Comparison of ENCODE assay signal across 23 mouse cellular contexts in genomic region chr9:54558731-54559130, GRCm38 (mm10). TPM values are rescaled to one million over a fixed set of nuclear protein-coding genes. Genes with fewer than 3 reads are reported as not detected.
A peak's percentile ranks its signal among the peaks of the same experiment; 100 is the strongest.
DNase-seq lines count a peak whose midpoint lies in the region; ATAC-seq and TF ChIP-seq lines count a peak whose summit lies in the region.
"Had no signal": no experiment of that assay in that cellular context is flagged by ENCODE, and none has a peak within 500 bp of the region (broad histone marks: within the 10 kb centered on the region; RNA-seq: fewer than 3 reads in every experiment).

No protein-coding gene starts in this region.

- peak; percentile 33 for DNase-seq in cerebellum, adult 9-11 months
- DNase-seq in cerebellum, adult 2 months: no peak
- no peak for DNase-seq in spleen, adult 12 weeks (ENCODE audit: low spot score)
- DNase-seq: adrenal gland, postnatal 10 days; cerebellum, adult 8-10 months; forebrain, postnatal 0 days; heart, postnatal 36 days; kidney, adult 9 months; lung, embryonic 14.5 days; thymus, adult 18-20 months; thymus, postnatal 36 days had no signal

- H3K4me3 ChIP-seq in cerebellum, adult 2 months (replicated peaks; ENCODE audit: insufficient read depth, low read depth, low read length): no peak overlapping the region
- no peak overlapping the region for H3K4me3 ChIP-seq in hindbrain, embryonic 15.5 days
- no peak overlapping the region for H3K4me3 ChIP-seq in hindbrain, embryonic 12.5 days
- H3K4me3 ChIP-seq in brown adipose tissue, adult 24 weeks (ENCODE audit: insufficient read depth, low read depth, low read length): peak overlapping the region; percentile 62
- no peak overlapping the region for H3K4me3 ChIP-seq in neural tube, embryonic 14.5 days (ENCODE audit: low read depth, low read length)

- 69% methylated on average over 8 of the region's 8 CpGs for WGBS in cerebellum, adult 2 months
- 80% methylated on average over 8 of the region's 8 CpGs for WGBS in hindbrain, embryonic 15.5 days
- WGBS in hindbrain, embryonic 12.5 days: 78% methylated on average over 8 of the region's 8 CpGs
- 82% methylated on average over 8 of the region's 8 CpGs for WGBS in neural tube, embryonic 14.5 days

- H3K27ac ChIP-seq in cerebellum, adult 2 months (ENCODE audit: insufficient read depth, low read length): no peak overlapping the region
- no peak overlapping the region for H3K27ac ChIP-seq in hindbrain, embryonic 15.5 days (replicated peaks)
- no peak overlapping the region for H3K27ac ChIP-seq in hindbrain, embryonic 12.5 days
- peak overlapping the region; percentile 87 for H3K27ac ChIP-seq in brown adipose tissue, adult 24 weeks (replicated peaks; ENCODE audit: low read depth, low read length)
- H3K27ac ChIP-seq in neural tube, embryonic 14.5 days (ENCODE audit: low read depth, low read length): no peak overlapping the region
- H3K27ac ChIP-seq: heart, embryonic 15.5 days; limb, embryonic 15.5 days; liver, embryonic 14.5 days; midbrain, embryonic 13.5 days; stomach, embryonic 15.5 days had no signal

- no peaks in the 10 kb centered on the region for H3K9me3 ChIP-seq in hindbrain, embryonic 15.5 days
- no peaks in the 10 kb centered on the region for H3K9me3 ChIP-seq in hindbrain, embryonic 12.5 days (replicated peaks)
- no peaks in the 10 kb centered on the region for H3K9me3 ChIP-seq in neural tube, embryonic 14.5 days (ENCODE audit: control insufficient read depth, low read length)
- H3K9me3 ChIP-seq: heart, embryonic 15.5 days; limb, embryonic 15.5 days; midbrain, embryonic 13.5 days; stomach, embryonic 15.5 days had no signal

- no peaks in the 10 kb centered on the region for H3K36me3 ChIP-seq in hindbrain, embryonic 15.5 days
- no peaks in the 10 kb centered on the region for H3K36me3 ChIP-seq in hindbrain, embryonic 12.5 days
- H3K36me3 ChIP-seq in neural tube, embryonic 14.5 days (ENCODE audit: control insufficient read depth, insufficient read depth, low read length): no peaks in the 10 kb centered on the region
- H3K36me3 ChIP-seq: heart, embryonic 15.5 days; limb, embryonic 15.5 days; midbrain, embryonic 13.5 days; stomach, embryonic 15.5 days had no signal

- no peak for TF ChIP-seq CTCF in cerebellum, adult 2 months (IDR thresholded peaks at IDR 0.05; ENCODE audit: borderline replicate concordance, insufficient read depth, low read depth, low read length)

- H3K27me3 ChIP-seq in cerebellum, adult 2 months (ENCODE audit: control insufficient read depth, insufficient read depth, low read length): no peaks in the 10 kb centered on the region
- no peaks in the 10 kb centered on the region for H3K27me3 ChIP-seq in hindbrain, embryonic 15.5 days
- peaks cover 7% of the 10 kb centered on the region; the same call in 1 of the 2 replicates for H3K27me3 ChIP-seq in hindbrain, embryonic 12.5 days
- no peaks in the 10 kb centered on the region for H3K27me3 ChIP-seq in neural tube, embryonic 14.5 days (ENCODE audit: control insufficient read depth, insufficient read depth, low read length)
- H3K27me3 ChIP-seq: limb, embryonic 15.5 days; stomach, embryonic 15.5 days had no signal

- ATAC-seq in hindbrain, embryonic 15.5 days (ENCODE audit: low FRiP score, low read depth): no peak
- no peak for ATAC-seq in hindbrain, embryonic 12.5 days (ENCODE audit: low FRiP score)
- ATAC-seq in neural tube, embryonic 14.5 days (ENCODE audit: low read depth): no peak
- ATAC-seq: forebrain, postnatal 0 days; intestine, embryonic 16.5 days had no signal

- TF ChIP-seq POLR2A in cerebellum, adult 2 months (IDR thresholded peaks at IDR 0.05; ENCODE audit: borderline replicate concordance, insufficient read depth, low read length): no peak

- no peaks in the 10 kb centered on the region for H3K4me1 ChIP-seq in cerebellum, adult 2 months (ENCODE audit: control insufficient read depth, insufficient read depth, low read length)
- peaks cover 15% of the 10 kb centered on the region for H3K4me1 ChIP-seq in hindbrain, embryonic 15.5 days (replicated peaks)
- H3K4me1 ChIP-seq in hindbrain, embryonic 12.5 days: peaks cover 5% of the 10 kb centered on the region; the same call in 1 of the 2 replicates
- no peaks in the 10 kb centered on the region; the same call in none of the 2 replicates for H3K4me1 ChIP-seq in brown adipose tissue, adult 24 weeks (ENCODE audit: control insufficient read depth, insufficient read depth, insufficient read length, low read length)
- 0 out of 2 replicates have a peak, but pooled peaks cover 5% of the 10 kb centered on the region for H3K4me1 ChIP-seq in neural tube, embryonic 14.5 days (ENCODE audit: control insufficient read depth, insufficient read depth, low read length)

- no peak overlapping the region for H3K9ac ChIP-seq in hindbrain, embryonic 15.5 days
- no peak overlapping the region for H3K9ac ChIP-seq in hindbrain, embryonic 12.5 days
- H3K9ac ChIP-seq in neural tube, embryonic 14.5 days (replicated peaks; ENCODE audit: low read depth, low read length): no peak overlapping the region
- H3K9ac ChIP-seq: heart, embryonic 15.5 days; limb, embryonic 15.5 days; liver, embryonic 14.5 days; stomach, embryonic 15.5 days had no signal

- peak overlapping the region; percentile 64; the same call in 1 of the 2 replicates for H3K4me2 ChIP-seq in hindbrain, embryonic 15.5 days
- no peak overlapping the region for H3K4me2 ChIP-seq in hindbrain, embryonic 12.5 days (replicated peaks)
- peak overlapping the region; percentile 50; the same call in 1 of the 2 replicates for H3K4me2 ChIP-seq in neural tube, embryonic 14.5 days (ENCODE audit: low read depth, low read length)

RNA-seq across cellular contexts. Expression of gene Cib2, which starts 1.3 kb away (rescaled TPM):
- polyA plus RNA-seq in cerebellum, adult 2 months (2012; rRNA removed): 31.7 and 40.2 TPM in 2 replicates
- polyA plus RNA-seq in hindbrain, embryonic 15.5 days (2015; fragmentation: Nextera tagmentation; extraction: Ambion mirVana): 61.6 and 62.3 TPM in 2 replicates
- polyA plus RNA-seq in hindbrain, embryonic 12.5 days (2016; fragmentation: Nextera tagmentation; extraction: Ambion mirVana): 23.5 and 24.7 TPM in 2 replicates
- polyA plus RNA-seq in brown adipose tissue, adult 24 weeks (2012; ENCODE audit: insufficient read depth, insufficient read length, missing spikeins): 458 and 493 TPM in 2 replicates
- 67.5 and 80.4 TPM in 2 replicates for polyA plus RNA-seq in neural tube, embryonic 14.5 days (2014; fragmentation: Nextera tagmentation; extraction: Ambion mirVana)

RNA-seq across cellular contexts. Expression of gene Sh2d7, which starts 19.9 kb away (rescaled TPM):
- not detected in 2 replicates for polyA plus RNA-seq in cerebellum, adult 2 months (2012; rRNA removed)
- 0.09 TPM in 1 of 2 replicates, not detected in the other for polyA plus RNA-seq in hindbrain, embryonic 15.5 days (2015; fragmentation: Nextera tagmentation; extraction: Ambion mirVana)
- not detected in 2 replicates for polyA plus RNA-seq in hindbrain, embryonic 12.5 days (2016; fragmentation: Nextera tagmentation; extraction: Ambion mirVana)
- not detected in 2 replicates for polyA plus RNA-seq in brown adipose tissue, adult 24 weeks (2012; ENCODE audit: insufficient read depth, insufficient read length, missing spikeins)
- not detected in 2 replicates for polyA plus RNA-seq in neural tube, embryonic 14.5 days (2014; fragmentation: Nextera tagmentation; extraction: Ambion mirVana)
- polyA plus RNA-seq: forebrain, embryonic 11.5 days; forebrain, postnatal 0 days; heart, embryonic 15.5 days; intestine, embryonic 16.5 days; limb, embryonic 15.5 days; liver, embryonic 14.5 days; lung, embryonic 14.5 days; midbrain, embryonic 13.5 days; neural tube, embryonic 11.5 days; stomach, embryonic 15.5 days had no signal

RNA-seq across cellular contexts. Expression of gene Idh3a, which starts 27.4 kb away (rescaled TPM):
- 209 and 211 TPM in 2 replicates for polyA plus RNA-seq in cerebellum, adult 2 months (2012; rRNA removed)
- polyA plus RNA-seq in hindbrain, embryonic 15.5 days (2015; fragmentation: Nextera tagmentation; extraction: Ambion mirVana): 159 and 160 TPM in 2 replicates
- 101 and 103 TPM in 2 replicates for polyA plus RNA-seq in hindbrain, embryonic 12.5 days (2016; fragmentation: Nextera tagmentation; extraction: Ambion mirVana)
- 1,665 and 1,891 TPM in 2 replicates for polyA plus RNA-seq in brown adipose tissue, adult 24 weeks (2012; ENCODE audit: insufficient read depth, insufficient read length, missing spikeins)
- 165 and 178 TPM in 2 replicates for polyA plus RNA-seq in neural tube, embryonic 14.5 days (2014; fragmentation: Nextera tagmentation; extraction: Ambion mirVana)

RNA-seq across cellular contexts. Expression of gene Dmxl2, which starts 57.3 kb away (rescaled TPM):
- 97.9 and 98.9 TPM in 2 replicates for polyA plus RNA-seq in cerebellum, adult 2 months (2012; rRNA removed)
- 56.0 and 59.9 TPM in 2 replicates for polyA plus RNA-seq in hindbrain, embryonic 15.5 days (2015; fragmentation: Nextera tagmentation; extraction: Ambion mirVana)
- 27.1 and 27.7 TPM in 2 replicates for polyA plus RNA-seq in hindbrain, embryonic 12.5 days (2016; fragmentation: Nextera tagmentation; extraction: Ambion mirVana)
- polyA plus RNA-seq in brown adipose tissue, adult 24 weeks (2012; ENCODE audit: insufficient read depth, insufficient read length, missing spikeins): 2.8 and 3.3 TPM in 2 replicates
- polyA plus RNA-seq in neural tube, embryonic 14.5 days (2014; fragmentation: Nextera tagmentation; extraction: Ambion mirVana): 72.6 and 104 TPM in 2 replicates
